Mouse (Mus musculus) kidney, postnatal 0 days (tissue): ENCODE measurements at regions not wholly inside any gene's neighbourhood (a gene's known extent, or its start where the extent isn't known, plus 50 kb on each side); places are given as distances from the start of the nearest gene placed in this dataset.

Experiments
- ATAC-seq: fragments of 200-750 bp; cut with Nextera tagmentation; replicated peaks from 2 replicates; pipeline ENCODE4 v1.8.0; 2017; ENCODE audit warnings: low read depth, moderate number of reproducible peaks, moderate TSS enrichment, moderate library complexity; ENCODE audit not compliant: low FRiP score
- DNase-seq: peaks from one replicate; pipeline ENCODE4 v3.0.0-alpha.2; 2016; ENCODE audit warnings: low spot score
- H3K27ac ChIP-seq: fragments of 300-500 bp; sonication (generic); 2 replicates; pipeline ENCODE4 v1.5.1; 2014; ENCODE audit warnings: mild to moderate bottlenecking
- H3K27me3 ChIP-seq: fragments of 300-500 bp; sonication (generic); 2 replicates; pipeline ENCODE4 v1.6.1; 2014; ENCODE audit warnings: low read length, mixed read lengths; ENCODE audit not compliant: insufficient read depth
- H3K36me3 ChIP-seq: fragments of 300-500 bp; sonication (generic); 2 replicates; pipeline ENCODE4 v1.6.1; 2014; ENCODE audit warnings: low read length, mixed read lengths; ENCODE audit not compliant: insufficient read depth
- H3K4me1 ChIP-seq: fragments of 300-500 bp; sonication (generic); replicated peaks from 2 replicates; pipeline ENCODE4 v1.6.1; 2014; ENCODE audit warnings: antibody characterized with exemption, low read length, mixed read lengths; ENCODE audit not compliant: insufficient read depth
- H3K4me2 ChIP-seq: fragments of 300-500 bp; sonication (generic); 2 replicates; pipeline ENCODE4 v1.6.1; 2014; ENCODE audit warnings: mild to moderate bottlenecking, low read length, moderate library complexity, mixed read lengths
- H3K4me3 ChIP-seq: fragments of 300-500 bp; sonication (generic); replicated peaks from 2 replicates; pipeline ENCODE4 v1.5.1; 2014; ENCODE audit warnings: low read depth, low read length
- H3K9ac ChIP-seq: fragments of 300-500 bp; sonication (generic); 2 replicates; pipeline ENCODE4 v1.6.1; 2014; ENCODE audit warnings: low read depth, low read length
- H3K9me3 ChIP-seq: fragments of 300-500 bp; sonication (generic); replicated peaks from 2 replicates; pipeline ENCODE4 v1.6.1; 2016; ENCODE audit warnings: low read length, inconsistent platforms, mixed read lengths
- CTCF ChIP-seq: IDR thresholded peaks from 2 replicates; pipeline ENCODE4 v1.5.1; 2016; ENCODE audit warnings: antibody characterized with exemption, low read depth, mild to moderate bottlenecking, moderate library complexity
- WGBS: fragments of 180-500 bp; shearing (Covaris S2); extraction: QIAGEN DNeasy Blood & Tissue Kit; methylation state at CpG from one replicate; pipeline ENCODE4 v1.1.7; 2014; 5-methylcytosine and 5-hydroxymethylcytosine counted together

- H3K36me3 ChIP-seq, result no peaks in the 10 kb centered on the region
- no peak overlapping the region for H3K9ac ChIP-seq
- H3K4me2 ChIP-seq, result no peak overlapping the region
- DNase-seq, result no peak
- H3K27ac ChIP-seq, result no peak overlapping the region
- no peaks in the 10 kb centered on the region for H3K4me1 ChIP-seq
- no peak for TF ChIP-seq CTCF
- H3K27me3 ChIP-seq, result no peaks in the 10 kb centered on the region
- H3K4me3 ChIP-seq, result no peak overlapping the region
- H3K9me3 ChIP-seq, result no peaks in the 10 kb centered on the region
- ATAC-seq, result no peak
- 85% methylated on average over 4 of the region's 4 CpGs for WGBS
Observed at GRCm38 (mm10) chr1:137474858-137475257, 514.6 kb upstream of the Nr5a2 start.

- Histone ChIP-seq H3K9me3 (no peaks in the 10 kb centered on the region), H3K27ac (no peak overlapping the region), H3K4me3 (no peak overlapping the region), H3K36me3 (no peaks in the 10 kb centered on the region), H3K9ac (no peak overlapping the region), H3K27me3 (no peaks in the 10 kb centered on the region), H3K4me1 (no peaks in the 10 kb centered on the region), H3K4me2 (no peak overlapping the region)
- DNase-seq (no peak), ATAC-seq (no peak)
- no peak for TF ChIP-seq CTCF
- WGBS, result 69% methylated on average over 4 of the region's 4 CpGs
Observed at GRCm38 (mm10) chr1:137473800-137474685, 513.8 kb upstream of the Nr5a2 start.

GRCm38 (mm10) chr1:137464971-137465370, 504.7 kb upstream of the Nr5a2 start:
- H3K36me3 ChIP-seq, result no peaks in the 10 kb centered on the region
- no peak overlapping the region for H3K27ac ChIP-seq
- ATAC-seq (no peak), DNase-seq (no peak)
- H3K4me2 ChIP-seq, result no peak overlapping the region
- no peak for TF ChIP-seq CTCF
- H3K4me1 ChIP-seq, result 0 out of 2 replicates have a peak, but pooled peaks cover 3% of the 10 kb centered on the region
- no peak overlapping the region for H3K9ac ChIP-seq
- H3K9me3 ChIP-seq, result no peaks in the 10 kb centered on the region
- H3K4me3 ChIP-seq, result no peak overlapping the region
- 64% methylated on average over 5 of the region's 5 CpGs for WGBS
- no peaks in the 10 kb centered on the region for H3K27me3 ChIP-seq

- Histone ChIP-seq H3K9me3 (no peaks in the 10 kb centered on the region), H3K4me1 (0 out of 2 replicates have a peak, but pooled peaks cover 3% of the 10 kb centered on the region), H3K27ac (no peak overlapping the region), H3K36me3 (no peaks in the 10 kb centered on the region), H3K4me3 (no peak overlapping the region), H3K27me3 (no peaks in the 10 kb centered on the region), H3K9ac (no peak overlapping the region), H3K4me2 (no peak overlapping the region)
- DNase-seq (no peak), ATAC-seq (no peak)
- TF ChIP-seq CTCF, result no peak
- WGBS, result 40% methylated on average over 1 of the region's 1 CpGs
Observed at GRCm38 (mm10) chr1:137461189-137461588, 500.9 kb upstream of the Nr5a2 start.

GRCm38 (mm10) chr1:137453446-137454208, 493.4 kb upstream of the Nr5a2 start:
- 72% methylated on average over 7 of the region's 7 CpGs for WGBS
- H3K36me3 ChIP-seq, result no peaks in the 10 kb centered on the region
- DNase-seq (no peak), ATAC-seq (no peak)
- no peak overlapping the region for H3K9ac ChIP-seq
- H3K27ac ChIP-seq, result no peak overlapping the region
- H3K4me1 ChIP-seq, result no peaks in the 10 kb centered on the region
- no peak overlapping the region for H3K4me3 ChIP-seq
- H3K27me3 ChIP-seq, result no peaks in the 10 kb centered on the region
- no peaks in the 10 kb centered on the region for H3K9me3 ChIP-seq
- TF ChIP-seq CTCF, result no peak
- H3K4me2 ChIP-seq, result no peak overlapping the region

GRCm38 (mm10) chr1:137452749-137453148, 492.5 kb upstream of the Nr5a2 start:
- Histone ChIP-seq H3K9me3 (no peaks in the 10 kb centered on the region), H3K27ac (no peak overlapping the region), H3K27me3 (no peaks in the 10 kb centered on the region), H3K4me3 (no peak overlapping the region), H3K9ac (no peak overlapping the region), H3K4me1 (no peaks in the 10 kb centered on the region), H3K36me3 (no peaks in the 10 kb centered on the region), H3K4me2 (no peak overlapping the region)
- 81% methylated on average over 1 of the region's 1 CpGs for WGBS
- no peak for TF ChIP-seq CTCF
- ATAC-seq (no peak), DNase-seq (no peak)
